Mouse (Mus musculus) megakaryocyte, embryonic 14.5 days (primary cell): Measurements from ENCODE around the gene Lrrc20. TPM values are rescaled to one million over a fixed set of nuclear protein-coding genes. Genes with fewer than 3 reads are reported as not detected.
"Not testable (repeated sequence)": the region's sequence is repeated elsewhere in the genome, so short reads cannot be mapped to it uniquely, and the experiment has no call there.

Experiments
- H3K27me3 ChIP-seq: replicated peaks from 2 replicates; pipeline ENCODE3; 2012; ENCODE audit warnings: inconsistent platforms
- H3K36me3 ChIP-seq: replicated peaks from 2 replicates; pipeline ENCODE3; 2012; ENCODE audit warnings: low read length, inconsistent platforms, mixed read lengths
- H3K4me1 ChIP-seq: 2 replicates; pipeline ENCODE4 v1.6.1; 2012; ENCODE audit warnings: inconsistent platforms
- H3K4me3 ChIP-seq: replicated peaks from 2 replicates; pipeline ENCODE3; 2012; ENCODE audit warnings: moderate library complexity, mild to moderate bottlenecking, inconsistent platforms
- H3K9me3 ChIP-seq: 2 replicates; pipeline ENCODE4 v1.6.1; 2012; ENCODE audit warnings: inconsistent platforms
- FLI1 ChIP-seq: IDR thresholded peaks from 2 replicates; pipeline ENCODE4 v1.6.1; 2012; ENCODE audit warnings: low read length, inconsistent platforms, mixed read lengths
- GATA1 ChIP-seq: IDR thresholded peaks from 3 replicates; pipeline ENCODE4 v1.6.1; 2012; ENCODE audit warnings: mixed read lengths, low read length, inconsistent platforms, borderline replicate concordance
- polyA plus RNA-seq: library from polyadenylated mRNA; stranded (reverse); fragments of >175 nt; gene quantifications from 2 replicates; pipeline ENCODE4 v1.2.3, GENCODE M21; 2012; ENCODE audit warnings: low replicate concordance; ENCODE audit not compliant: insufficient read depth

The Lrrc20 gene
- polyA plus RNA-seq, 1 experiment, result 5.2 TPM

DNA sequence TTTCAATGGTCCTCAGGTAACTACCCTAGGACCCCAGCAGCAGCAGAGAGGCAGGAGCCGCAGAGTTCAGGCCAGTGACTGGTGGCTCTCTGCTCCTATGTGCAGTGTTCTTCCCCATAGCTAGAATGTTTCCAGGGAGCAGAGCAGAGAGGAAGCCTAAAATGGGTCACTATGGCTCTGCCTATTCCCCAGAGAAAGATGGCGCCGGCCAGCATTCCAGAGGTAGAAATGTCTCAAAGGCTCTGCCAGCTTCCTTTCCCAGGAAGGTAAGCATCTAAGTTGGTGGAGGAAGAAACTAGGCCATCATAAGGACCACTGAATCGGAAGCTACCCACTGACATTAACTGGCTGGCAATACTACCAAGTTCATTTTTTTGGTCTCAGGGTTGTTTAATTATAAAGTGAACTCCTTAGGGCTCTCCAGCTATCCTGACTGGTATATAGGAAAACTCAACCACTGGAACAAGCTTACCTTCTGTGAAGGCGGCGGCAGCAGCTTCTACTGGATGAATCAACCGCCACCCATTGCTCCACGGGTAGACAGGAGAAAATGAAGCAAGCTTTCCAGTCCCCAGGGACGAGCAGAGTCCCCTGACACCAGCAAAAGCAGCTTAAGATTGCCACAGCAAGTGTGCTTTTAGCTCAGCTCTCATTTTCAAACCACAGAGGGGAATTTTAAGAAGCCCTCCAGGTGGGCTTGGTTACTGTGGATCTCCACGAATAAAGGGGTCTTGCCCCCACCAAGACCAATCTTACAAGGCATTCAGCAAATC, 27.8 kb upstream of the Lrrc20 start:
- Histone ChIP-seq H3K4me3 (no peak overlapping the region), H3K27me3 (no peaks in the 10 kb centered on the region), H3K4me1 (peaks cover 84% of the 10 kb centered on the region), H3K9me3 (no peaks in the 10 kb centered on the region), H3K36me3 (peaks cover 68% of the 10 kb centered on the region)
- TF ChIP-seq GATA1, result no peak
- TF ChIP-seq FLI1, result no peak

DNA sequence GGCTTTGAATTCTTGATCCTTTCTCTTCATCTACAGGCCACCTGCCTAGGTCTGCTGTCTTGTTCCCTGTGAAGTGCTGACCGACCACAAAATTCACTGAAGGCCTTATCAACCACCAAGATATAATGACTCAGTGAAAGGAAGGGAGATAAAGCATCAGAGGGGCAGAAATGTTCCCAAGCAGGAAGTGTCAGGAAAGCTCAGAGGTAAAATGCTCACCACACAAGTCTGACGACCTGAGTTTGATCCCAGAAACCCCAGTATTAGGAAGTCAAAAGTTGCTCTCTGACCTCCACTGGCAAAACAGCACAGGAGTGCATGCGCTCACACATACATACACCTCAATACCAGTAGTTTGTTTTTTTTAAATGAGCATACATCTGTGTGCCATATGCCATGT, 26.8 kb upstream of the Lrrc20 start:
- H3K4me3 ChIP-seq, result no peak overlapping the region
- TF ChIP-seq GATA1 (no peak), FLI1 (no peak)
- peaks cover 57% of the 10 kb centered on the region for H3K36me3 ChIP-seq
- H3K4me1 ChIP-seq, result peaks cover 73% of the 10 kb centered on the region
- no peaks in the 10 kb centered on the region for H3K27me3 ChIP-seq
- H3K9me3 ChIP-seq, result no peaks in the 10 kb centered on the region

DNA sequence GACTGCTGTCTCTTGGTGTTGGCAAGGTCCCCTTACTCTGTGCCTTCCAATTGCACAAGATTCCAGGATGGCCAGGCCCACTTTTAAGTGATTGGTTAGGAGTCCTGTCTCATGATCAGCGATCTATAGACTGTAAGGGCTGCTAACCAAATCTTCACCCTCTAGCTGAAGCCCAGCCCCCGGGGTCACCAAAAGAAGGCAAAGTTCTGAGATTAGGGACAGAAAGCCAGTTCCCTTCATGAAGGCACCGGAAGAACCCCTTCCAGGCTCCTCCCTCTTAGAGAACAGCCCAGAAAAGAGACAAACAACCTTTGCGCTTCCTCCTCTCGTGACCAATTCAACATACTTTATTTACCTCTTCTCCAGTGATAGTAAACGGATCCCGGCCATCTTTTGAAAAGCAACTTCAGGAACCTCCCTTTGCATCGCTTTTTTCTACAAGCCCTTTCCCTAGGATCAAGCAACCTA, 24.1 kb upstream of the Lrrc20 start:
- peaks cover 40% of the 10 kb centered on the region for H3K36me3 ChIP-seq
- TF ChIP-seq GATA1 (no peak), FLI1 (no peak; the same call in 1 of the 2 replicates)
- peak overlapping the region; percentile 100 for H3K4me3 ChIP-seq
- H3K4me1 ChIP-seq, result peaks cover 50% of the 10 kb centered on the region
- H3K9me3 ChIP-seq, result peaks cover 5% of the 10 kb centered on the region; the same call in 1 of the 2 replicates
- no peaks in the 10 kb centered on the region for H3K27me3 ChIP-seq

DNA sequence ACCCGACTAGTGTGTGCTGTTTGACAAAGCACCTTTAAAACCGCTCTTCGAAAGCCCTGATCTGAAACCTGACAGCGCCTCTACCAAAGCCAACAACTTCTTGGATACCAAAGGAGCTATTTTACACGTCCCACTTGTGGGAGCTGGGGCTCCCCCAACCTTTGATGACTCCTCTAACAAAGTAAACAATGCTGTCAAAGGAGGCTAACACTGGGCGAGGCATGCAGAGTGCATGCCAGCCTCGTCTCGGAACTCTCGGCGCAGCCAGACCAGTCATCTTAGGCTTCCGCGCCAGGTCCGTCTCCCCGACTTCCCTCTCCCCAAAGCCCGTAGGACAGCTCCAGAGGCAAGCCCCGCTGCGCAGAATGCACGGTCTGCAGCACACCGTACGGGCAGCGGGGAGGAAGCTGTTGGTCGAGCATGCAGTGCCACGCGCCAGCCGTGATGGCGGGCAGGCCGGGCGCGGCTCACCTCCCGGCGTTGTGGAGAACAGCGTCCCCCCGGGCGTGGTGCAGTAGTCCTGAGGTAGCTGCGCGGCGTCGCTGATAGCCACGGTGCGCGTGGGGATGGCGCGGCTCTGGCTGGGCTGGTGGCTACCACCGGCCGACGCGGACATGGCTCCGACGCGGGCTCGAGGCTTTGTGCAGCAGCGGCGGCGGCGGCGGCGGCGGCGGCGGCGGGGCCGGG, 23.5 kb upstream of the Lrrc20 start:
- H3K27me3 ChIP-seq, result no peaks in the 10 kb centered on the region
- H3K4me3 ChIP-seq, result peak overlapping the region; percentile 100
- peaks cover 44% of the 10 kb centered on the region for H3K4me1 ChIP-seq
- H3K9me3 ChIP-seq, result peaks cover 5% of the 10 kb centered on the region; the same call in 1 of the 2 replicates
- TF ChIP-seq FLI1 (no peak), GATA1 (no peak)
- peaks cover 34% of the 10 kb centered on the region for H3K36me3 ChIP-seq

DNA sequence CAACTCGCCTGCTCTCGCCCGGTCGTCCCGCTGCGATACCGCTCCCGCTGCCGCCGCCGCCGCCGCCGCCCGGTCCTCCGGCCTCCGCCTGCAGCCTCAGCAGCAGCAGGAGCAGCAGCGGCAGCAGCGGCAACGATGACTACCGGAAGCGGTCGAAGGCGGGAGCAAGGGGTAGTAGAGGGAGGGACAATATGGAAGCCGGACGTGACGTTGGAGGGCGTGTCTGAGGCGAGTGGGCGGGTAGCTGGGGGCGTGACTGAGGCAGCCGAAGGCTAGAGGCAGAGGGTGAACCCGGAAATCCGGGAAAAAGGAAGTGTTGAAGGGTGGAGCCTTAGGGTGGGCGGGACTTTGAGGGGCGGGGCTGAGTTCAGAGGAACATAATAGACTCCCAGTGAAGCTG, 23.0 kb upstream of the Lrrc20 start, which contains the start of gene Eif4ebp2:
Gene Eif4ebp2, minus strand, starts transcription at position 17 of the 400 bp plus-strand sequence.
- Histone ChIP-seq H3K36me3 (peaks cover 29% of the 10 kb centered on the region), H3K4me3 (peak within 1 kb of the TSS; percentile 100), H3K9me3 (peaks cover 5% of the 10 kb centered on the region; the same call in 1 of the 2 replicates), H3K27me3 (no peaks in the 10 kb centered on the region), H3K4me1 (peaks cover 38% of the 10 kb centered on the region)
- TF ChIP-seq FLI1 (peak; percentile 80), GATA1 (no peak)

DNA sequence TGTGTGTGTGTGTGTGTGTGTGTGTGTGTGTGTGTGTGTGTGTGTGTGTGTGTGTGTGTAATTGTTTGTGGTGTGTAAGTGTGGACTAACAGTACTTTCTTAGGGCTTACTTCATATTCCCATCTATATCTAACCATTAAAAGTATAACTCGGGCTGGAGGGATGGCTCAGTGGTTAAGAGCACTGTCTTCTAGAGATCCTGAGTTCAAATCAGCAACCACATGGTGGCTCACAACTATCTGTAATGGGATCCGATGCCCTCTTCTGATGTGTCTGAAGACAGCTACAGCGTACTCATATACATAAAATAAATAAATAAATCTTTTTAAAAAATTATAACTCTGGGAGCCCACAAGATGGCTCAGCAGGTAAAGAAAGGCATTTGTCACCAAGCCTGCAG, 22.4 kb upstream of the Lrrc20 start:
- peaks cover 33% of the 10 kb centered on the region for H3K4me1 ChIP-seq
- H3K36me3 ChIP-seq, result peaks cover 24% of the 10 kb centered on the region
- not testable (repeated sequence) for H3K9me3 ChIP-seq, H3K27me3 ChIP-seq
- H3K4me3 ChIP-seq, result peak overlapping the region; percentile 76

DNA sequence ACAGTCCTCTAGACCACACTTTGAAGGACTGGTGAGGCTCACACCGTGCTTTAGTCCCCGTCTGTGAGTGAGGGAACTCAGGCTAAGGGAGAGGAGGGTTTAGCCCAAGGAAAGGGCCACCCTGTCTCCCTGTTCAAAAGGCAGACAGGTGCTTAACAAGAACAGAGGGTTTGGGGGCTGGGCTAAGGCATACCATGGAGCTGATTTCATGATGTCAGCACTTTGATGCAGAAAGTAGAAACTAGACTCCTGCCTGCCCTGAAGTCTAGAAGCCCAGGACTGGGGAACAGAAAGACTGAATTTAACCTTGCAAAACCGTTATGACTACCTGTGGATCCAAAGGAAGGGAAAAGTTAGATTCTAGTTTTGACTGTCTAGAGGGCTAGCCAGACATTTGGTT, 18.4 kb upstream of the Lrrc20 start:
- Histone ChIP-seq H3K36me3 (no peaks in the 10 kb centered on the region), H3K27me3 (peaks cover 3% of the 10 kb centered on the region), H3K4me1 (0 out of 2 replicates have a peak, but pooled peaks cover 4% of the 10 kb centered on the region), H3K9me3 (peaks cover 5% of the 10 kb centered on the region; the same call in 1 of the 2 replicates), H3K4me3 (no peak overlapping the region)
- TF ChIP-seq GATA1 (no peak), FLI1 (no peak)

DNA sequence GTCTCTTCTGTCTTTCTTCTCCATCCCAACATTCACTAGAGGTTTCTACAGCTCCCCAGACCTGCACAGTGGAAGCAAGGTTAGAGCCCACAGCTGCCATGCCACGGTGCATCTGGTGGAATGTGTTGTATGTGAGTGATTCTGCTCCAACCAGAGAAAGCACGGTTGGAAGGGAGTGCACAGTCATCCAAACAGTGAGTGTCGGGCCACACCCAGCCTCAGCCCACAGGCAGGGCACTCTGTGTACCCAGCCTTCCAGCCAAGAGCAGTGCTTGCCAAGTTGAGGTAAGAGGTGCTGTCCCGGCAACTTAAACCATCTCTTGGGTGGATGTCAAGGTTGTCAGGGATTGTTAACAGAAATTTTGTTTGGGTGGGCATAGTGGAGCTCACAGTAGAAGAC, 10.6 kb upstream of the Lrrc20 start:
- no peak for TF ChIP-seq FLI1
- TF ChIP-seq GATA1, result no peak
- Histone ChIP-seq H3K9me3 (peaks cover 5% of the 10 kb centered on the region; the same call in 1 of the 2 replicates), H3K27me3 (peaks cover 10% of the 10 kb centered on the region), H3K4me1 (peaks cover 27% of the 10 kb centered on the region), H3K4me3 (no peak overlapping the region), H3K36me3 (no peaks in the 10 kb centered on the region)

DNA sequence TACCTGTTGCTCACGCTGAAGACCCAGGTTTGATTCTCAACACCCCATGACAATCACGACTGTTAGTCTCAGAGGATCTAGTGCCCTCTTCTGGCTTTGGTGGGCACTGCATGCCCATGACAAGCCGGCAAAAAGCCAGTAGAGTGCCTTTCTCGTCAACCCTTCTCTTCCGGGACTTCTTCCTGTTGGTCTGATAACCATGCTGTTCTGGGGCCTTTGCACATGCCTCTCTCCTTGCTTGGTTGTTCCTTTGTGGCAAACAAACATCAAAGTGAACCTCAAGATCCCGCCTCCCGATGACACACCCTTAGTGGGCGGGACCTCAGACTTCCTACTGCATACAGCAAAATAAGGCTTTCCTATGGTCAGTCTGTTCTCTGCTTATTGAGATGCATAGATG, 9.4 kb upstream of the Lrrc20 start:
- H3K4me3 ChIP-seq, result peak overlapping the region; percentile 23
- TF ChIP-seq GATA1, result no peak
- H3K9me3 ChIP-seq, result peaks cover 5% of the 10 kb centered on the region; the same call in 1 of the 2 replicates
- H3K27me3 ChIP-seq, result peaks cover 10% of the 10 kb centered on the region
- peaks cover 22% of the 10 kb centered on the region for H3K4me1 ChIP-seq
- H3K36me3 ChIP-seq, result no peaks in the 10 kb centered on the region

DNA sequence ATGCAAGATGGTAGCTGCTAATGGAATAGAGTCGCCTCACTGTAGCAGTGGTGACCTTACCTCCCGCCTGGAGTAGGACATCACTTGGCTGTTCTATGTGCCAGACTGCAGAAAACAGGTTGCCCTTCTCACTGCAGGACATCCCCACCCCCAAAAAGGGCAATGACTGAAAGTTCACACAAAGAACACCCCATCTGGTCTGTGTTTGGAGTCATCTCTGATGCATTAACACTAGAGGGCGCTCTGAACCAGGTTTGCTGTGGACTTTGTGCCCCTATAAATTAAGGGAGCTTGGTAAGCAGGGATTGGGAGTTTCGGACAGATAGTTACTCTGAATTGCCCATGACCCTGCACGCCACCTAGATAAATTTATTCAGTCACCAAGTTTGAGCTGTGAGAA, 8.7 kb upstream of the Lrrc20 start:
- Histone ChIP-seq H3K36me3 (no peaks in the 10 kb centered on the region), H3K4me1 (peaks cover 22% of the 10 kb centered on the region), H3K4me3 (no peak overlapping the region), H3K9me3 (peaks cover 5% of the 10 kb centered on the region; the same call in 1 of the 2 replicates), H3K27me3 (peaks cover 7% of the 10 kb centered on the region)
- TF ChIP-seq GATA1, result no peak
- TF ChIP-seq FLI1, result no peak
